Mouse (Mus musculus) heart, postnatal 0 days (tissue): Measurements from ENCODE around the gene Sec11a.

Source experiments
- CTCF ChIP-seq: IDR thresholded peaks from 2 replicates; pipeline ENCODE4 v1.5.1; 2016; ENCODE audit warnings: antibody characterized with exemption, control low read depth, low read depth
- EP300 ChIP-seq: IDR thresholded peaks from 2 replicates; pipeline ENCODE4 v1.6.1; 2016; ENCODE audit warnings: antibody characterized with exemption, low read depth

- TF ChIP-seq EP300, result no peak
- TF ChIP-seq CTCF, result no peak
Observed at GRCm38 (mm10) chr7:80992063-80992462, 44.5 kb upstream of the Sec11a start.
